Comparison of ENCODE assay signal across 8 mouse cellular contexts in the genomic region with DNA sequence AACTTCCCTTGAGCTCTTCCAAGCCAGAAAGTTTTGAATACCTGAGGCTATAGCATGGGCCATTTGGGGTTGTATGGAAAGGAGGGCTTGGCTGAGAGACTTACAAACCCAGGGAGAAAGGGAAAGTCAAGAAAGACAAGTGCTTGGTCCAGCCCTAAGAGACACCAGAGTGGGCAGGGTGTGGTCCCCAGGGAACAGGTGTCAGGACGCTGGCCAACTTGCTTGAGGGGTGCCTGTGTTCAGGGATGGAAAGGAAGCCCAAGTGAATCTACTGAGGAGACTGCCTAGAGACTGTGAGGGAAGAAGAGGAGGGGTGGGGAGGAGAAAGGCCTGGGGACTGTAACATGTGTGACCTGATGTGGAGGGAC.
A peak's percentile ranks its signal among the peaks of the same experiment; 100 is the strongest.
DNase-seq lines count a peak whose midpoint lies in the region; ATAC-seq and TF ChIP-seq lines count a peak whose summit lies in the region.

No protein-coding gene starts in this region.

- H3K9me3 ChIP-seq in heart, embryonic 11.5 days (replicated peaks; ENCODE audit: control insufficient read depth, low read length) = no peaks in the 10 kb centered on the region
- no peaks in the 10 kb centered on the region for H3K9me3 ChIP-seq in liver, embryonic 12.5 days (replicated peaks)
- H3K9me3 ChIP-seq in stomach, postnatal 0 days (ENCODE audit: control insufficient read depth, low read length) = no peaks in the 10 kb centered on the region

- H3K4me1 ChIP-seq in heart, embryonic 11.5 days (ENCODE audit: control insufficient read depth, insufficient read depth, low read length) = peaks cover 31% of the 10 kb centered on the region
- peaks cover 9% of the 10 kb centered on the region; the same call in 1 of the 2 replicates for H3K4me1 ChIP-seq in thymus, adult 2 months (replicated peaks; ENCODE audit: control insufficient read depth, insufficient read depth, low read length)
- H3K4me1 ChIP-seq in liver, embryonic 12.5 days = peaks cover 24% of the 10 kb centered on the region
- H3K4me1 ChIP-seq in stomach, postnatal 0 days (replicated peaks; ENCODE audit: control insufficient read depth, insufficient read depth) = peaks cover 7% of the 10 kb centered on the region; the same call in 1 of the 2 replicates

- no peak for DNase-seq in heart, adult 11 months
- no peak for DNase-seq in thymus, adult 2 months
- no peak for DNase-seq in thymus, postnatal 0 days (ENCODE audit: low spot score)
- DNase-seq in stomach, postnatal 0 days (ENCODE audit: low spot score) = peak; percentile 38
- no peak for DNase-seq in spleen, postnatal 14 days (ENCODE audit: low spot score in 2 of 2)
- no peak for DNase-seq in embryo, embryonic 9.5 days (ENCODE audit: extremely low spot score)

- ATAC-seq in heart, embryonic 11.5 days (replicated peaks; ENCODE audit: insufficient number of reproducible peaks, low FRiP score, low TSS enrichment) = no peak
- no peak for ATAC-seq in liver, embryonic 12.5 days
- ATAC-seq in stomach, postnatal 0 days (ENCODE audit: low FRiP score, low TSS enrichment) = no peak

- no peak for TF ChIP-seq POLR2A in thymus, adult 2 months (IDR thresholded peaks at IDR 0.05; ENCODE audit: control insufficient read depth, extremely low read depth, insufficient read depth, low read length, poor library complexity)

- H3K36me3 ChIP-seq in heart, embryonic 11.5 days (ENCODE audit: control insufficient read depth, insufficient read depth, low read length) = no peaks in the 10 kb centered on the region
- no peaks in the 10 kb centered on the region for H3K36me3 ChIP-seq in thymus, adult 2 months (ENCODE audit: control insufficient read depth, insufficient read depth, low read length)
- H3K36me3 ChIP-seq in liver, embryonic 12.5 days = no peaks in the 10 kb centered on the region
- no peaks in the 10 kb centered on the region for H3K36me3 ChIP-seq in stomach, postnatal 0 days (ENCODE audit: control insufficient read depth, insufficient read depth, low read length)

- peaks cover 19% of the 10 kb centered on the region for H3K27me3 ChIP-seq in heart, embryonic 11.5 days (ENCODE audit: control insufficient read depth, insufficient read depth, low read length)
- H3K27me3 ChIP-seq in thymus, adult 2 months (ENCODE audit: control insufficient read depth, insufficient read depth, low read length) = peaks cover 6% of the 10 kb centered on the region; the same call in 1 of the 2 replicates
- H3K27me3 ChIP-seq in liver, embryonic 12.5 days (replicated peaks) = peaks cover 94% of the 10 kb centered on the region
- no peaks in the 10 kb centered on the region for H3K27me3 ChIP-seq in stomach, postnatal 0 days (ENCODE audit: control insufficient read depth, insufficient read depth, low read length)

- H3K9ac ChIP-seq in heart, embryonic 11.5 days (ENCODE audit: low read depth, low read length) = peak overlapping the region; percentile 62
- no peak overlapping the region for H3K9ac ChIP-seq in liver, embryonic 12.5 days
- peak overlapping the region; percentile 63 for H3K9ac ChIP-seq in stomach, postnatal 0 days (ENCODE audit: low read length)

- WGBS in heart, embryonic 11.5 days (ENCODE audit: insufficient replicate concordance) = 17% methylated on average over 1 of the region's 1 CpGs
- WGBS in thymus, adult 2 months = 56% methylated on average over 1 of the region's 1 CpGs
- WGBS in liver, embryonic 12.5 days (ENCODE audit: insufficient replicate concordance) = 14% methylated on average over 1 of the region's 1 CpGs
- 33% methylated on average over 1 of the region's 1 CpGs for WGBS in stomach, postnatal 0 days

- H3K4me3 ChIP-seq in heart, embryonic 11.5 days (ENCODE audit: low read depth, low read length) = peak overlapping the region; percentile 65
- peak overlapping the region; percentile 62 for H3K4me3 ChIP-seq in thymus, adult 2 months (ENCODE audit: control insufficient read depth, insufficient read depth, low read length)
- peak overlapping the region; percentile 65 for H3K4me3 ChIP-seq in liver, embryonic 12.5 days
- H3K4me3 ChIP-seq in stomach, postnatal 0 days (ENCODE audit: low read depth, low read length) = peak overlapping the region; percentile 83

- peak overlapping the region; percentile 76 for H3K27ac ChIP-seq in heart, embryonic 11.5 days (ENCODE audit: low read depth, low read length)
- H3K27ac ChIP-seq in thymus, adult 2 months (ENCODE audit: control insufficient read depth, insufficient read depth, low read length) = no peak overlapping the region
- H3K27ac ChIP-seq in liver, embryonic 12.5 days = no peak overlapping the region
- peak overlapping the region; percentile 93 for H3K27ac ChIP-seq in stomach, postnatal 0 days (replicated peaks)

- peak overlapping the region; percentile 68 for H3K4me2 ChIP-seq in heart, embryonic 11.5 days
- peak overlapping the region; percentile 96 for H3K4me2 ChIP-seq in liver, embryonic 12.5 days
- H3K4me2 ChIP-seq in stomach, postnatal 0 days (replicated peaks; ENCODE audit: low read depth) = peak overlapping the region; percentile 89

- TF ChIP-seq EP300 in stomach, postnatal 0 days (optimal IDR thresholded peaks at IDR 0.05) = no peak

- no peak for TF ChIP-seq CTCF in thymus, adult 2 months (IDR thresholded peaks at IDR 0.05; ENCODE audit: borderline replicate concordance, control insufficient read depth, extremely low read depth, insufficient read depth, low read length, poor library complexity)
- no peak for TF ChIP-seq CTCF in stomach, postnatal 0 days (IDR thresholded peaks at IDR 0.05; ENCODE audit: low read depth)

Comparison
In these comparisons a context has a peak if more than half of its experiments do, and no peak if none do; other contexts are left out.
1. H3K27ac ChIP-seq: peak in heart, embryonic 11.5 days (single experiment) and stomach, postnatal 0 days (single experiment); none in thymus, adult 2 months (single experiment) and liver, embryonic 12.5 days (single experiment).
2. Peak in every context shown above with its lines, with median percentiles within 50 percentile points of each other: H3K4me2 ChIP-seq and H3K4me3 ChIP-seq.